Mouse (Mus musculus): ENCODE results near the gene Gm2a. TPM values are rescaled to one million over a fixed set of nuclear protein-coding genes. Genes with fewer than 3 reads are reported as not detected.
"Not testable (repeated sequence)": the region's sequence is repeated elsewhere in the genome, so short reads cannot be mapped to it uniquely, and the experiment has no call there.

The Gm2a gene
- total RNA-seq, 4 experiments from 2014 or later: 6.2 to 9.2 (median 7.5) TPM

- no peak for DNase-seq (ENCODE audit: low spot score in 2 of 2)
Measured at GRCm38 (mm10) chr11:55096731-55097462, 1.0 kb upstream of the Gm2a start.

GRCm38 (mm10) chr11:55098189-55098915, 437 bp downstream of the Gm2a start:
- DNase-seq (ENCODE audit: low spot score in 2 of 2): no peak

- no peak for DNase-seq (ENCODE audit: low spot score in 2 of 2)
Measured at GRCm38 (mm10) chr11:55099019-55099771, 1.3 kb downstream of the Gm2a start.

GRCm38 (mm10) chr11:55099868-55100267, 2.0 kb downstream of the Gm2a start:
- no peak for DNase-seq (ENCODE audit: low spot score in 2 of 2)

GRCm38 (mm10) chr11:55102015-55102414, 4.1 kb downstream of the Gm2a start:
- no peak for DNase-seq (ENCODE audit: low spot score in 2 of 2)

GRCm38 (mm10) chr11:55103229-55103628, 5.3 kb downstream of the Gm2a start:
- DNase-seq (ENCODE audit: low spot score in 2 of 2): no peak

- no peak for DNase-seq (ENCODE audit: low spot score in 2 of 2)
Measured at GRCm38 (mm10) chr11:55105389-55105788, 7.5 kb downstream of the Gm2a start.

GRCm38 (mm10) chr11:55106636-55107035, 8.7 kb downstream of the Gm2a start:
- no peak for DNase-seq (ENCODE audit: low spot score in 2 of 2)

- no peak for DNase-seq (ENCODE audit: low spot score in 2 of 2)
Measured at GRCm38 (mm10) chr11:55109521-55110300, 11.8 kb downstream of the Gm2a start.

- DNase-seq (ENCODE audit: low spot score in 2 of 2): no peak
Measured at GRCm38 (mm10) chr11:55110566-55111169, 12.8 kb downstream of the Gm2a start.

- DNase-seq (ENCODE audit: low spot score in 2 of 2): no peak
Measured at GRCm38 (mm10) chr11:55113209-55113860, 15.4 kb downstream of the Gm2a start.

- not testable (repeated sequence) for DNase-seq (ENCODE audit: low spot score in 2 of 2)
Measured at GRCm38 (mm10) chr11:55113861-55114250, 15.9 kb downstream of the Gm2a start.

- no peak for DNase-seq (ENCODE audit: low spot score in 2 of 2)
Measured at GRCm38 (mm10) chr11:55114291-55114690, 16.4 kb downstream of the Gm2a start.

GRCm38 (mm10) chr11:55116004-55116403, 18.1 kb downstream of the Gm2a start:
- DNase-seq (ENCODE audit: low spot score in 2 of 2): no peak

- DNase-seq (ENCODE audit: low spot score in 2 of 2): no peak
Measured at GRCm38 (mm10) chr11:55117031-55117430, 19.1 kb downstream of the Gm2a start.

GRCm38 (mm10) chr11:55120279-55120678, 22.4 kb downstream of the Gm2a start:
- DNase-seq (ENCODE audit: low spot score in 2 of 2): no peak

GRCm38 (mm10) chr11:55120821-55121271, 22.9 kb downstream of the Gm2a start:
- DNase-seq (ENCODE audit: low spot score in 2 of 2): no peak

- DNase-seq (ENCODE audit: low spot score in 2 of 2): no peak
Measured at GRCm38 (mm10) chr11:55121430-55121829, 23.5 kb downstream of the Gm2a start.

- DNase-seq (ENCODE audit: low spot score in 2 of 2): no peak
Measured at GRCm38 (mm10) chr11:55126663-55127062, 28.7 kb downstream of the Gm2a start.

GRCm38 (mm10) chr11:55127937-55128336, 30.0 kb downstream of the Gm2a start:
- no peak for DNase-seq (ENCODE audit: low spot score in 2 of 2)
